Mouse (Mus musculus) stomach, embryonic 16.5 days (tissue): ENCODE measurements around the gene Sash3. TPM values are rescaled to one million over a fixed set of nuclear protein-coding genes. Genes with fewer than 3 reads are reported as not detected.

ENCODE experiments used
- ATAC-seq: fragments of 200-750 bp; cut with Nextera tagmentation; 2 replicates; pipeline ENCODE4 v1.8.0; 2017; ENCODE audit warnings: moderate number of reproducible peaks, moderate TSS enrichment; ENCODE audit not compliant: insufficient read depth, low FRiP score
- H3K27ac ChIP-seq: fragments of 300-500 bp; sonication (generic); 2 replicates; pipeline ENCODE4 v1.5.1; 2014; ENCODE audit warnings: low read length
- H3K27me3 ChIP-seq: fragments of 300-500 bp; sonication (generic); 2 replicates; pipeline ENCODE4 v1.6.1; 2014; ENCODE audit warnings: low read length, control low read depth, mixed read lengths; ENCODE audit not compliant: control insufficient read depth, insufficient read depth
- H3K36me3 ChIP-seq: fragments of 300-500 bp; sonication (generic); 2 replicates; pipeline ENCODE4 v1.6.1; 2014; ENCODE audit warnings: low read length; ENCODE audit not compliant: control insufficient read depth, insufficient read depth
- H3K4me1 ChIP-seq: fragments of 300-500 bp; sonication (generic); 2 replicates; pipeline ENCODE4 v1.6.1; 2014; ENCODE audit warnings: low read length, control low read depth, mixed read lengths; ENCODE audit not compliant: control insufficient read depth, insufficient read depth
- H3K4me2 ChIP-seq: fragments of 300-500 bp; sonication (generic); 2 replicates; pipeline ENCODE4 v1.6.1; 2014; ENCODE audit warnings: low read depth, low read length, mixed read lengths
- H3K4me3 ChIP-seq: fragments of 300-500 bp; sonication (generic); replicated peaks from 2 replicates; pipeline ENCODE4 v1.5.1; 2014; ENCODE audit warnings: mild to moderate bottlenecking, low read length
- H3K9ac ChIP-seq: fragments of 300-500 bp; sonication (generic); 2 replicates; pipeline ENCODE4 v1.6.1; 2014; ENCODE audit warnings: low read length
- H3K9me3 ChIP-seq: fragments of 300-500 bp; sonication (generic); replicated peaks from 2 replicates; pipeline ENCODE4 v1.6.1; 2016; ENCODE audit warnings: low read length, control low read depth; ENCODE audit not compliant: control insufficient read depth
- WGBS: fragments of 180-500 bp; shearing (Covaris S2); extraction: QIAGEN DNeasy Blood & Tissue Kit; methylation state at CpG from one replicate; pipeline ENCODE4 v1.1.7; 2014; 5-methylcytosine and 5-hydroxymethylcytosine counted together
- polyA plus RNA-seq: library from polyadenylated mRNA; unstranded; fragments of >200 nt; fragmentation: Nextera tagmentation; extraction: Ambion mirVana; gene quantifications from 2 replicates; pipeline ENCODE4 v1.2.1, GENCODE M21; 2015

Gene Sash3
- polyA plus RNA-seq, 1 experiment from 2014 or later = 5.0 TPM

DNA sequence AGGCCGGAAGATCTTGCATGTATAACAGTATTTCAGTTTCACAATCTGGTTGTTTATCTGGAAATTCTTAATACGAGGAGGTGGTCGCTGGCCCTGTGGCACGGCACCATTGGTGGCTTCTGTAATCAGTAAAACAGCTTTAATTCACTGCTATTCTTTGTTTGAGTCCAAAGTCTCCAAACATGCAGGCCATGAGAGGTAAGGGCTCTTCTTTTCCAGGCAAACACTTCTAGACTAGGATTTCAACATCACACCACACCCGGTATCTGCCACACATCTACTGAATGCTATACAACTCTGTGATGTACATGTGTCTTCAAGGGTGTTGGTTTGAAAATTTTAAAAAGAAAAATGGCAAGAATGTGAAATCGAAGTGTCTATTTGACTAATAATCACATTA is 45.0 kb downstream of the Sash3 start:
- Histone ChIP-seq H3K36me3 (no peaks in the 10 kb centered on the region), H3K4me1 (no peaks in the 10 kb centered on the region), H3K27me3 (no peaks in the 10 kb centered on the region), H3K4me2 (no peak overlapping the region), H3K27ac (no peak overlapping the region), H3K9ac (no peak overlapping the region), H3K4me3 (no peak overlapping the region), H3K9me3 (no peaks in the 10 kb centered on the region)
- WGBS = 81% methylated on average over 6 of the region's 6 CpGs
- ATAC-seq = no peak

DNA sequence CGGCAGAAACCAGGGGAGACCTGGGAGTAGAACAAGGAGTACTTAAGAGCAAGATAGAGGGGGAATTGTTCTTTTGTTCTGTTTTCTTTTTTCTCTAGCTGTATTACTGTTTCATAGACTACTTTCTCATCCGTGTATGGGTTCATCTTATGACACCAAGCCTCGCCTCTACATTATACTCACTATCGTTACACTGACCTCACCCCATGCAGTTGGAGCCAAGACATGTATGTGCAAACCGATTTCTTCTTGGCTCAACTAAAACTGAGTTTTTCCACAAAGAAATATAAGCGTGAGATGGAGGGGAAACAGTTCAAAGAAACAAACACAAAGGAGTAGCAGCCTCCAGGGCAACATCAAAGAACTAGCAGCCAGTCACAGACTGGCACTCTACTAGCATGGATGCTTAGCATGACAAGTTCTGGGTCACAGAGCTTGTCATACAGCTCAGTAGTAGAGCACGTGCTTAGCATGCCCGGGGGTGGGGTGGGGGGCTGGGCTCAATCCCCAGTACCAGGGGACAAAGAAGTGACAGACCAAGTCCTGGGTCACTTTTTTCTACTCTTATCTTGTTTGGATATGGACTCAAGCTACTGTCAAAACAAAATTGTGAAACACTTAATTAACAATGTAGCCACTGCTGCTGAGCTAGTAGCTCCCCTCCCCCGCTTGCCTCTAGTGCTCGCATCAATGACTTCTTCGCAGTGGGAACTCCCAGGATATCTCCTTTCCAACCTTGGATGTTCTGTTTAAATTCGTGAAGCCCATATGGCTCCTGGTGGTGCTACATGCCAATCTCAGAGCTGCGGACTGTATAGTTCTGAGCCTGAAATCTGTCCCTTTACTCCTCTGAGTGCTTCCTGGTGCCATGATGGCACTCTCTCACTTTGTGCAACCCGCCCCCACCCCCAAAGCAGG is 47.3 kb downstream of the Sash3 start:
- Histone ChIP-seq H3K4me2 (no peak overlapping the region), H3K9ac (no peak overlapping the region), H3K36me3 (no peaks in the 10 kb centered on the region), H3K9me3 (no peaks in the 10 kb centered on the region), H3K4me3 (no peak overlapping the region), H3K4me1 (no peaks in the 10 kb centered on the region), H3K27ac (no peak overlapping the region), H3K27me3 (no peaks in the 10 kb centered on the region)
- no peak for ATAC-seq
- WGBS = 78% methylated on average over 14 of the region's 14 CpGs

DNA sequence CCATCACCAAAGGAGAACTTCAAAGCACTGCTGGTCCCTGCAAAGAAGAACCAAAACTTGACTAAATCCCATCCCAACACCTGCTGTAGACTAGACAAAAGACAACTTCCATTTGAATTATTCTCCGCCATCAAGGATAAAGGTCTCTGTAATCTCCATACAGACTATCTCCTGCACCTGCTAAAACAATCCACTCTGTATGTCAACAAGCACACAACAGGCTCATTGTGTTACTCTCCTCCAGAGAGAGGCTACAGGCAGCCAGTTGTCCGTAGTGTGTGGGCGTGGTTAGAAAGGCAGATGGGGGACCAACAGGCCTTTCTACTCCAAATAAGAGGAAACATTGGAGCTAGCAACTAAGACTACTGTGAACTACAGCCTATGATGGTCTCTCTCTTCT is 51.6 kb downstream of the Sash3 start:
- Histone ChIP-seq H3K27ac (no peak overlapping the region), H3K4me2 (no peak overlapping the region), H3K27me3 (no peaks in the 10 kb centered on the region), H3K9me3 (no peaks in the 10 kb centered on the region), H3K9ac (no peak overlapping the region), H3K36me3 (no peaks in the 10 kb centered on the region), H3K4me1 (no peaks in the 10 kb centered on the region), H3K4me3 (no peak overlapping the region)
- 91% methylated on average over 3 of the region's 3 CpGs for WGBS
- no peak for ATAC-seq

DNA sequence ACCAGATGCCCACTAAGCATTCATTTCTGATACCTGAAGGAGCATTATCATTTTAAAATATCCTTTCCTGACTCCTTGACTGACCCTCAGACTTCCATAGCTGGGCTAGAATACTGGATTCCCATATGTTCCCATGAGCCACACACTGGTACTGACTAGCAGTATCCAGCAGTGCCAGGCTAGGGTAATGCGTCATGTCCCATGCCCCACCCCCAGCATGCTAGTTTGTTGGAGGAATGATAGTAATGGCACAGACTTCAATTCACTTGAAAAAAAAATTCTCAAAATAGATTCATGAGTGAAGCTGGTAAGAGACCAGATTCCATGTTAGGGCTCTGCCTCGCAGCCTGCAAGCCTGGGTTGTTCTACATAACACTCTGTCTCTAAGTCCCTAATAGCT is 52.8 kb downstream of the Sash3 start:
- Histone ChIP-seq H3K9ac (no peak overlapping the region), H3K9me3 (no peaks in the 10 kb centered on the region), H3K27ac (no peak overlapping the region), H3K4me2 (no peak overlapping the region), H3K36me3 (no peaks in the 10 kb centered on the region), H3K4me3 (no peak overlapping the region), H3K4me1 (no peaks in the 10 kb centered on the region), H3K27me3 (no peaks in the 10 kb centered on the region)
- no peak for ATAC-seq
- WGBS = 96% methylated on average over 2 of the region's 2 CpGs

DNA sequence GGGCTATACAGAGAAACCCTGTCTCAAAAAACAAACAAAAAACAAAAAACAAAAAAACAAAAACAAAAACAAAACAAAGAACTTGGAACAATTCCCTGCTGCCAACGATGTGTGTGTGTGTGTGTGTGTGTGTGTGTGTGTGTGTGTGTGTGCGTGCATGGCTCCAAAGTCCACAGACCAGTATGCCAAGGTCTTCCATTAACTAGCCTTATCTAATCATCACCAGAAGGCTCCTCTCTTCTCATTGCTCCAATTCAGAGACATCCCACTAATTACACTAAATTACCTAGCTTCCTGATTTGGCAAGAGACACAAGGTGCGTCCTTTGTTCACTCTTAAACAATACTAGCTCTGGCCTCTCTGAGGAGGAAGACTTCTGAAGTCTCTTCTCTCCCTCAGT is 54.5 kb downstream of the Sash3 start:
- no peak for ATAC-seq
- H3K4me3 ChIP-seq = no peak overlapping the region

DNA sequence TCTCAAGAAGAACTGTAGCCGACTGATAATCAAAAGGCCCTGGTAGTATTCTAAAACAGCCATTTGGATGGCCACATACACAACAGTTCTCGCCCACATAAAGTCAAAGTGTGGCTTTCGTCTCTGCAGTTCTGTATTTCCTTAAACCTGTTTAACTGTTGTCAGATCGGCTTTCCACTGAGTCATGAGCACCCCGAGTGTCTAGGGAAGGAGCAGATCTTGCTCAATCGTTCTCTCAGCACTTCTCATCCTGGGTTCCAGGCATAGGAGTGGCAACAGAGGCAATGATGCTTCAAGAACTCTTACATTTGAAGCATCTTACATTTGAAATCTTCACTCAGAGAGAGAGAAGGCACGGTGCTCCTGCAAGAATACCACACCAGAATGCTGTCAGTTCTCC is 55.7 kb downstream of the Sash3 start:
- Histone ChIP-seq H3K4me3 (no peak overlapping the region), H3K9ac (no peak overlapping the region), H3K27me3 (no peaks in the 10 kb centered on the region), H3K9me3 (no peaks in the 10 kb centered on the region), H3K36me3 (no peaks in the 10 kb centered on the region), H3K27ac (no peak overlapping the region), H3K4me1 (no peaks in the 10 kb centered on the region), H3K4me2 (no peak overlapping the region)
- ATAC-seq = no peak
- 77% methylated on average over 7 of the region's 7 CpGs for WGBS

More for the DNA sequence above, 54.5 kb downstream of the Sash3 start:
- H3K9ac ChIP-seq = no peak overlapping the region
- no peak overlapping the region for H3K4me2 ChIP-seq
- 74% methylated on average over 3 of the region's 3 CpGs for WGBS
- no peaks in the 10 kb centered on the region for H3K36me3 ChIP-seq
- H3K27ac ChIP-seq = no peak overlapping the region
- no peaks in the 10 kb centered on the region for H3K4me1 ChIP-seq
- H3K9me3 ChIP-seq = no peaks in the 10 kb centered on the region
- H3K27me3 ChIP-seq = no peaks in the 10 kb centered on the region

DNA sequence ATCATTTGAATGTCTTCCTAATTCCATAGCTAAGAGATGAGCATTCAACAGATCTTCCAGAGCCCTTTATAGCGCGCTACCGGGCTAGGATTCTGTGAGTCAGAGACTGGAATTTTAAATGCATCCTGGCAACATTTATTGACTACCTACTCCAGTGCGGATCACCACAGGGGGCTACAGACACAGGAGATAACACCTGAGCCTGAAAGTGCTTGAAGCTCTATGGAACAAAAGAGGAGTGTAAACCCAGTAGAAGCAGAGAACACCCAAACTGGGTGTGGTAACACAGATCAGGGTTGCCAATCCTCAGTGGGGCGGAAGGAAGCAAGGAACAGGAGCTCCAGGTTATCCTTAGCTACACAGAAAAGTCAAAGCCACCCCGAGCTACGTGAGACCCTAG is 56.2 kb downstream of the Sash3 start:
- Histone ChIP-seq H3K4me3 (no peak overlapping the region), H3K27ac (no peak overlapping the region), H3K9ac (no peak overlapping the region), H3K4me1 (no peaks in the 10 kb centered on the region), H3K4me2 (no peak overlapping the region), H3K36me3 (no peaks in the 10 kb centered on the region), H3K27me3 (no peaks in the 10 kb centered on the region), H3K9me3 (no peaks in the 10 kb centered on the region)
- 81% methylated on average over 7 of the region's 7 CpGs for WGBS
- no peak for ATAC-seq

DNA sequence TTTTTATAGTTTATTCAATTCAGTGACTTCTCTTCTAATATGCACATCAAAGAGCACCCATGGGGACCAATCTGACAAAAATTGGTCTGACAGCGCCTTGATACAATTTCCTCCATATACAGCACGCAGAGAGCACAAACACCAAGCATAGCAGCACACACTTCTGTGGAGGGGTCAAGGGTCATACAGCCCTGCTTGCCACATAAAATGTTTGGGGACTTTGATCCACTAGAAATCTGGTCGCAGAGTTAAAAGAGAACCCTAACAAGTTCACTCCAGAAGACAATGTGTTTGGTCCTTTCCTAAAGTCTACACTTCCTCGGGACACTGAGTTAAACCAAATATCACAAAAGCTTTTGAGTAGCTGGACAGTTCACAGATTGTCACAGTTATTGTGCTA is 56.8 kb downstream of the Sash3 start:
- no peaks in the 10 kb centered on the region for H3K27me3 ChIP-seq
- H3K4me3 ChIP-seq = no peak overlapping the region
- ATAC-seq = no peak
- H3K9me3 ChIP-seq = no peaks in the 10 kb centered on the region
- no peak overlapping the region for H3K4me2 ChIP-seq
- no peak overlapping the region for H3K9ac ChIP-seq
- H3K4me1 ChIP-seq = no peaks in the 10 kb centered on the region
- WGBS = 71% methylated on average over 4 of the region's 4 CpGs
- H3K27ac ChIP-seq = no peak overlapping the region
- H3K36me3 ChIP-seq = no peaks in the 10 kb centered on the region

DNA sequence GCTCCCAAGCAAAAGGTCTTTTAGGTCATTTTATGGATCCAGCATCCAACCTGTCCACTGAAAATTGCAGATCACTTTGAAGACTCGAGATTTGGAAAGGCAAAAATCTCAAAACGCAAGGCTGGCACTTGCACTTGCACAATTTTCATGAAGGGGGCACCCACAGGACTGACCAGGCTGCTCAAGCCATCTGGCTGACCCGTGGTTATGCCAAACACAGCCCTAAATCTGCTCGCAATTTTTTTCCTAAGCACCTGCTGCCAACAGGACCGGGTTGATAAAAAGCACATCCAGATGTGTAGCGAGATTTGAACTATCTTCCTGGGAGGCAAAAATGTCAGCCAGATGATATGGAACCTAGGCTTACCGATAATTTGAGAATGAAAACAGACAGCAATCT is 57.5 kb downstream of the Sash3 start:
- ATAC-seq = no peak
- 77% methylated on average over 7 of the region's 7 CpGs for WGBS
- no peak overlapping the region for H3K4me2 ChIP-seq

More for the DNA sequence above, 57.5 kb downstream of the Sash3 start:
- H3K9me3 ChIP-seq = no peaks in the 10 kb centered on the region
- H3K4me1 ChIP-seq = no peaks in the 10 kb centered on the region
- H3K4me3 ChIP-seq = no peak overlapping the region
- no peak overlapping the region for H3K27ac ChIP-seq
- H3K9ac ChIP-seq = no peak overlapping the region
- H3K27me3 ChIP-seq = no peaks in the 10 kb centered on the region
- no peaks in the 10 kb centered on the region for H3K36me3 ChIP-seq
